Mouse (Mus musculus) cortical plate, adult 2 months (tissue): ENCODE measurements around the gene Tiam1.

Source experiments
- CTCF ChIP-seq: fragments of 200-500 bp; IDR thresholded peaks from 2 replicates; pipeline ENCODE4 v1.5.1; 2011; ENCODE audit warnings: mild to moderate bottlenecking, control low read depth, low read length; ENCODE audit not compliant: insufficient read depth; ENCODE audit errors: extremely low read depth
- POLR2A ChIP-seq: fragments of 200-500 bp; IDR thresholded peaks from 2 replicates; pipeline ENCODE4 v1.6.1; 2011; ENCODE audit warnings: mild to moderate bottlenecking, low read length, control low read depth; ENCODE audit not compliant: insufficient read depth; ENCODE audit errors: extremely low read depth

- no peak for TF ChIP-seq CTCF
- no peak for TF ChIP-seq POLR2A
Observed at GRCm38 (mm10) chr16:89985702-89986481, 157.7 kb downstream of the Tiam1 start.
